Mouse (Mus musculus): ENCODE results near the gene Calr. TPM values are rescaled to one million over a fixed set of nuclear protein-coding genes. Genes with fewer than 3 reads are reported as not detected.

Calr gene
- total RNA-seq, 1 experiment from 2014 or later: 489 TPM

Small RNAs within 50 kb of the gene (microRNA-seq; reads per million reads assigned to microRNA genes)
- 1.8 to 3.4 reads per million in 2 experiments for gene Mir7069

Other genes starting within 250 kb of the Calr start
- gene Ier2, start 184.1 kb downstream of the Calr start, total RNA-seq (2021): 19.6 and 22.3 TPM in 2 replicates
- gene Trmt1, start 160.6 kb downstream of the Calr start, total RNA-seq (2021): 75.1 and 83.9 TPM in 2 replicates
- 73.9 and 76.0 TPM in 2 replicates for gene Nacc1, start 159.1 kb downstream of the Calr start, total RNA-seq (2021)
- 3.1 and 3.8 TPM in 2 replicates for gene Lyl1, start 145.5 kb downstream of the Calr start, total RNA-seq (2021)
- gene G430095P16Rik, start 123.9 kb downstream of the Calr start, total RNA-seq (2021): not detected in 2 replicates
- 87.7 and 111 TPM in 2 replicates for gene Nfix, start 46.6 kb downstream of the Calr start, total RNA-seq (2021)
- gene Dand5, start 24.1 kb downstream of the Calr start, total RNA-seq (2021): 11.2 and 11.6 TPM in 2 replicates
- 55.1 and 59.9 TPM in 2 replicates for gene Gadd45gip1, start 15.4 kb downstream of the Calr start, total RNA-seq (2021)
- gene Rad23a, start 6.3 kb downstream of the Calr start, total RNA-seq (2021): 116 and 120 TPM in 2 replicates
- gene Farsa, start 10.1 kb upstream of the Calr start, total RNA-seq (2021): 62.3 and 67.2 TPM in 2 replicates
- 10.6 and 13.9 TPM in 2 replicates for gene Syce2, start 25.2 kb upstream of the Calr start, total RNA-seq (2021)
- 47.7 and 59.5 TPM in 2 replicates for gene Gcdh, start 47.0 kb upstream of the Calr start, total RNA-seq (2021)
- 0.27 TPM in 1 of 2 replicates, not detected in the other for gene Klf1, start 55.0 kb upstream of the Calr start, total RNA-seq (2021)
- gene Dnase2a, start 61.6 kb upstream of the Calr start, total RNA-seq (2021): 13.6 and 14.6 TPM in 2 replicates
- 1.3 and 3.0 TPM in 2 replicates for gene Mast1, start 90.4 kb upstream of the Calr start, total RNA-seq (2021)
- not detected in 2 replicates for gene Rtbdn, start 100.1 kb upstream of the Calr start, total RNA-seq (2021)
- gene Gm49661, start 122.5 kb upstream of the Calr start, total RNA-seq (2021): 4.4 TPM in 1 of 2 replicates, not detected in the other
- gene Prdx2, start 122.7 kb upstream of the Calr start, total RNA-seq (2021): 496 and 624 TPM in 2 replicates
- gene Rnaseh2a, start 122.8 kb upstream of the Calr start, total RNA-seq (2021): 101 and 159 TPM in 2 replicates
- gene Junb, start 131.8 kb upstream of the Calr start, total RNA-seq (2021): 32.8 and 33.2 TPM in 2 replicates
- gene Hook2, start 143.7 kb upstream of the Calr start, total RNA-seq (2021): 7.7 and 10.8 TPM in 2 replicates
- gene Best2, start 167.6 kb upstream of the Calr start, total RNA-seq (2021): not detected in 2 replicates
- gene Asna1, start 178.3 kb upstream of the Calr start, total RNA-seq (2021): 95.0 and 105 TPM in 2 replicates
- 152 and 164 TPM in 2 replicates for gene Trir, start 179.9 kb upstream of the Calr start, total RNA-seq (2021)
- gene Tnpo2, start 190.0 kb upstream of the Calr start, total RNA-seq (2021): 71.1 and 78.3 TPM in 2 replicates
- 17.7 and 21.7 TPM in 2 replicates for gene Fbxw9, start 213.1 kb upstream of the Calr start, total RNA-seq (2021)
- not detected in 2 replicates for gene Gm5741, start 221.0 kb upstream of the Calr start, total RNA-seq (2021)
- gene Dhps, start 224.8 kb upstream of the Calr start, total RNA-seq (2021): 25.8 and 36.9 TPM in 2 replicates
- 86.5 and 108 TPM in 2 replicates for gene Wdr83os, start 233.8 kb upstream of the Calr start, total RNA-seq (2021)
- gene Wdr83, start 234.4 kb upstream of the Calr start, total RNA-seq (2021): 22.7 and 29.2 TPM in 2 replicates
- 54.3 and 58.5 TPM in 2 replicates for gene Man2b1, start 236.3 kb upstream of the Calr start, total RNA-seq (2021)

Data from adrenal gland, postnatal 25 days (tissue).